Mouse (Mus musculus) midbrain, embryonic 13.5 days (tissue): ENCODE data around the gene Tmem216. TPM values are rescaled to one million over a fixed set of nuclear protein-coding genes. Genes with fewer than 3 reads are reported as not detected.

ENCODE experiments used
- ATAC-seq: fragments of 200-750 bp; cut with Nextera tagmentation; 2 replicates; pipeline ENCODE4 v1.8.0; 2017; ENCODE audit warnings: mild to moderate bottlenecking, moderate TSS enrichment, moderate library complexity
- H3K27ac ChIP-seq: fragments of 300-500 bp; sonication (generic); 2 replicates; pipeline ENCODE4 v1.5.1; 2015; ENCODE audit warnings: inconsistent platforms, mild to moderate bottlenecking, moderate library complexity
- H3K27me3 ChIP-seq: fragments of 300-500 bp; sonication (generic); 2 replicates; pipeline ENCODE4 v1.6.1; 2015; ENCODE audit warnings: mild to moderate bottlenecking, inconsistent platforms
- H3K36me3 ChIP-seq: fragments of 300-500 bp; sonication (generic); 2 replicates; pipeline ENCODE4 v1.6.1; 2015; ENCODE audit warnings: mild to moderate bottlenecking, inconsistent platforms
- H3K4me1 ChIP-seq: fragments of 300-500 bp; sonication (generic); replicated peaks from 2 replicates; pipeline ENCODE4 v1.6.1; 2015; ENCODE audit warnings: inconsistent platforms
- H3K4me2 ChIP-seq: fragments of 300-500 bp; sonication (generic); replicated peaks from 2 replicates; pipeline ENCODE4 v1.6.1; 2015; ENCODE audit warnings: moderate library complexity, mild to moderate bottlenecking, inconsistent platforms
- H3K4me3 ChIP-seq: fragments of 300-500 bp; sonication (generic); replicated peaks from 2 replicates; pipeline ENCODE4 v1.5.1; 2015; ENCODE audit warnings: mild to moderate bottlenecking, inconsistent platforms
- H3K9ac ChIP-seq: fragments of 300-500 bp; sonication (generic); replicated peaks from 2 replicates; pipeline ENCODE4 v1.6.1; 2015; ENCODE audit warnings: mild to moderate bottlenecking, inconsistent platforms
- H3K9me3 ChIP-seq: fragments of 300-500 bp; sonication (generic); 2 replicates; pipeline ENCODE4 v1.6.1; 2016; ENCODE audit warnings: mild to moderate bottlenecking, inconsistent platforms
- WGBS: fragments of 180-500 bp; shearing (Covaris S2); methylation state at CpG from one replicate; pipeline ENCODE4 v1.1.7; 2015; 5-methylcytosine and 5-hydroxymethylcytosine counted together
- polyA plus RNA-seq: library from polyadenylated mRNA; unstranded; fragments of >200 nt; fragmentation: Nextera tagmentation; extraction: Ambion mirVana; gene quantifications from 2 replicates; pipeline ENCODE4 v1.2.1, GENCODE M21; 2015

Tmem216 gene
- polyA plus RNA-seq, 1 experiment from 2014 or later: 56.1 TPM

GRCm38 (mm10) chr19:10521926-10522325 is 34.1 kb downstream of the Tmem216 start:
- no peak overlapping the region for H3K27ac ChIP-seq
- no peak overlapping the region for H3K9ac ChIP-seq
- no peak overlapping the region for H3K4me2 ChIP-seq
- H3K4me1 ChIP-seq: peaks cover 23% of the 10 kb centered on the region
- no peak overlapping the region for H3K4me3 ChIP-seq
- no peak for ATAC-seq
- no peaks in the 10 kb centered on the region for H3K9me3 ChIP-seq
- H3K36me3 ChIP-seq: peaks cover 7% of the 10 kb centered on the region
- WGBS: 86% methylated on average over 1 of the region's 1 CpGs
- H3K27me3 ChIP-seq: no peaks in the 10 kb centered on the region

- ATAC-seq: no peak
- H3K27me3 ChIP-seq: no peaks in the 10 kb centered on the region
- H3K4me1 ChIP-seq: peaks cover 14% of the 10 kb centered on the region
- WGBS: 40% methylated on average over 1 of the region's 1 CpGs
- H3K9me3 ChIP-seq: no peaks in the 10 kb centered on the region
- peaks cover 22% of the 10 kb centered on the region for H3K36me3 ChIP-seq
- no peak overlapping the region for H3K27ac ChIP-seq
- no peak overlapping the region for H3K4me3 ChIP-seq
- H3K4me2 ChIP-seq: no peak overlapping the region
- no peak overlapping the region for H3K9ac ChIP-seq
These were observed 35.7 kb downstream of the Tmem216 start for GRCm38 (mm10) chr19:10520355-10520754.

GRCm38 (mm10) chr19:10510759-10511330 is 45.2 kb downstream of the Tmem216 start:
- no peaks in the 10 kb centered on the region for H3K9me3 ChIP-seq
- H3K27ac ChIP-seq: no peak overlapping the region
- 87% methylated on average over 6 of the region's 6 CpGs for WGBS
- H3K4me1 ChIP-seq: no peaks in the 10 kb centered on the region
- H3K36me3 ChIP-seq: peaks cover 45% of the 10 kb centered on the region
- no peak overlapping the region for H3K9ac ChIP-seq
- H3K27me3 ChIP-seq: no peaks in the 10 kb centered on the region
- no peak overlapping the region for H3K4me3 ChIP-seq
- ATAC-seq: no peak
- no peak overlapping the region for H3K4me2 ChIP-seq

- H3K4me1 ChIP-seq: peaks cover 3% of the 10 kb centered on the region; the same call in 1 of the 2 replicates
- peak; percentile 87 for ATAC-seq
- no peak overlapping the region for H3K4me3 ChIP-seq
- H3K36me3 ChIP-seq: peaks cover 55% of the 10 kb centered on the region
- H3K27ac ChIP-seq: no peak overlapping the region
- H3K4me2 ChIP-seq: no peak overlapping the region
- 4% methylated on average over 4 of the region's 4 CpGs for WGBS
- no peak overlapping the region for H3K9ac ChIP-seq
- no peaks in the 10 kb centered on the region for H3K9me3 ChIP-seq
- no peaks in the 10 kb centered on the region for H3K27me3 ChIP-seq
These were observed 53.5 kb downstream of the Tmem216 start for GRCm38 (mm10) chr19:10502571-10502970.

GRCm38 (mm10) chr19:10500581-10500980 is 55.5 kb downstream of the Tmem216 start:
- H3K9ac ChIP-seq: no peak overlapping the region
- peaks cover 42% of the 10 kb centered on the region for H3K36me3 ChIP-seq
- ATAC-seq: no peak
- H3K4me2 ChIP-seq: no peak overlapping the region
- no peak overlapping the region for H3K4me3 ChIP-seq
- no peaks in the 10 kb centered on the region for H3K27me3 ChIP-seq
- H3K27ac ChIP-seq: no peak overlapping the region
- H3K9me3 ChIP-seq: no peaks in the 10 kb centered on the region
- H3K4me1 ChIP-seq: peaks cover 20% of the 10 kb centered on the region
- WGBS: 94% methylated on average over 8 of the region's 8 CpGs

- no peaks in the 10 kb centered on the region for H3K9me3 ChIP-seq
- H3K27ac ChIP-seq: peak overlapping the region; percentile 51; the same call in 1 of the 2 replicates
- H3K4me3 ChIP-seq: no peak overlapping the region
- H3K27me3 ChIP-seq: no peaks in the 10 kb centered on the region
- H3K9ac ChIP-seq: no peak overlapping the region
- no peak for ATAC-seq
- H3K4me2 ChIP-seq: no peak overlapping the region
- H3K36me3 ChIP-seq: peaks cover 25% of the 10 kb centered on the region
- 59% methylated on average over 8 of the region's 8 CpGs for WGBS
- peaks cover 20% of the 10 kb centered on the region for H3K4me1 ChIP-seq
These were observed 58.4 kb downstream of the Tmem216 start for GRCm38 (mm10) chr19:10497512-10498160.

GRCm38 (mm10) chr19:10496976-10497375 is 59.1 kb downstream of the Tmem216 start:
- peaks cover 20% of the 10 kb centered on the region for H3K4me1 ChIP-seq
- H3K9ac ChIP-seq: no peak overlapping the region
- peak; percentile 52 for ATAC-seq
- no peak overlapping the region for H3K4me3 ChIP-seq
- H3K27me3 ChIP-seq: no peaks in the 10 kb centered on the region
- H3K36me3 ChIP-seq: peaks cover 24% of the 10 kb centered on the region
- no peak overlapping the region for H3K4me2 ChIP-seq
- WGBS: 34% methylated on average over 2 of the region's 2 CpGs
- peak overlapping the region; percentile 51 for H3K27ac ChIP-seq
- no peaks in the 10 kb centered on the region for H3K9me3 ChIP-seq

GRCm38 (mm10) chr19:10495670-10496069 is 60.4 kb downstream of the Tmem216 start:
- Histone ChIP-seq H3K9me3 (no peaks in the 10 kb centered on the region), H3K27ac (no peak overlapping the region), H3K36me3 (peaks cover 11% of the 10 kb centered on the region), H3K4me1 (peaks cover 20% of the 10 kb centered on the region), H3K27me3 (no peaks in the 10 kb centered on the region), H3K9ac (no peak overlapping the region), H3K4me2 (no peak overlapping the region), H3K4me3 (no peak overlapping the region)
- 90% methylated on average over 1 of the region's 1 CpGs for WGBS
- no peak for ATAC-seq

GRCm38 (mm10) chr19:10486264-10486738 is 69.7 kb downstream of the Tmem216 start:
- ATAC-seq: peak; percentile 82
- no peaks in the 10 kb centered on the region for H3K9me3 ChIP-seq
- no peaks in the 10 kb centered on the region for H3K36me3 ChIP-seq
- peaks cover 11% of the 10 kb centered on the region for H3K27me3 ChIP-seq
- no peak overlapping the region for H3K9ac ChIP-seq
- peaks cover 16% of the 10 kb centered on the region for H3K4me1 ChIP-seq
- no peak overlapping the region for H3K4me2 ChIP-seq
- H3K4me3 ChIP-seq: no peak overlapping the region
- WGBS: 23% methylated on average over 9 of the region's 9 CpGs
- no peak overlapping the region for H3K27ac ChIP-seq

Other genes starting within 250 kb of the Tmem216 start
- 8.2 and 8.8 TPM in 2 replicates for gene Syt7, start 167.1 kb downstream of the Tmem216 start, polyA plus RNA-seq
- gene Lrrc10b, start 98.8 kb downstream of the Tmem216 start, polyA plus RNA-seq: 0.71 and 0.76 TPM in 2 replicates
- gene Ppp1r32, start 73.3 kb downstream of the Tmem216 start, polyA plus RNA-seq: 1.0 and 1.6 TPM in 2 replicates
- 56.9 and 57.8 TPM in 2 replicates for gene Cpsf7, start 31.0 kb downstream of the Tmem216 start, polyA plus RNA-seq
- gene Sdhaf2, start 30.1 kb downstream of the Tmem216 start, polyA plus RNA-seq: 63.3 and 63.5 TPM in 2 replicates
- gene Cyb561a3, start 20.9 kb upstream of the Tmem216 start, polyA plus RNA-seq: 17.1 and 18.8 TPM in 2 replicates
- 51.3 and 52.2 TPM in 2 replicates for gene Tmem138, start 21.1 kb upstream of the Tmem216 start, polyA plus RNA-seq
- gene Ddb1, start 49.1 kb upstream of the Tmem216 start, polyA plus RNA-seq: 297 and 311 TPM in 2 replicates
- 23.5 and 25.9 TPM in 2 replicates for gene Tkfc, start 49.4 kb upstream of the Tmem216 start, polyA plus RNA-seq
- gene Vwce, start 78.0 kb upstream of the Tmem216 start, polyA plus RNA-seq: 0.39 and 0.61 TPM in 2 replicates
- not detected in 2 replicates for gene Pga5, start 121.8 kb upstream of the Tmem216 start, polyA plus RNA-seq
- 33.1 and 35.5 TPM in 2 replicates for gene Vps37c, start 132.5 kb upstream of the Tmem216 start, polyA plus RNA-seq
- 0.24 TPM in 2 replicates for gene Cd5, start 182.8 kb upstream of the Tmem216 start, polyA plus RNA-seq